In genomic region chr12:111438850-111439249, GRCm38 (mm10) we compare ENCODE assay signal across 24 mouse cellular contexts. TPM values are rescaled to one million over a fixed set of nuclear protein-coding genes. Genes with fewer than 3 reads are reported as not detected.
DNase-seq lines count a peak whose midpoint lies in the region; ATAC-seq and TF ChIP-seq lines count a peak whose summit lies in the region.
"Had no signal": no experiment of that assay in that cellular context is flagged by ENCODE, and none has a peak within 500 bp of the region (broad histone marks: within the 10 kb centered on the region; RNA-seq: fewer than 3 reads in every experiment).

No protein-coding gene starts in this region.

- no peak for TF ChIP-seq POLR2A in bone marrow macrophage, adult 2 months (IDR thresholded peaks at IDR 0.05; ENCODE audit: borderline replicate concordance, low read depth, low read length)
- TF ChIP-seq POLR2A in small intestine, adult 2 months (IDR thresholded peaks at IDR 0.05; ENCODE audit: low read depth, low read length), result no peak

- no peak overlapping the region for H3K4me2 ChIP-seq in intestine, embryonic 16.5 days (ENCODE audit: low read depth, low read length)
- H3K4me2 ChIP-seq in liver, embryonic 16.5 days (ENCODE audit: low read depth, low read length), result no peak overlapping the region
- H3K4me2 ChIP-seq: forebrain, embryonic 13.5 days; heart, embryonic 13.5 days; hindbrain, embryonic 15.5 days had no signal

- H3K27me3 ChIP-seq in intestine, embryonic 16.5 days (replicated peaks; ENCODE audit: control insufficient read depth, insufficient read depth, low read length), result peaks cover 30% of the 10 kb centered on the region
- no peaks in the 10 kb centered on the region for H3K27me3 ChIP-seq in liver, embryonic 16.5 days (ENCODE audit: control insufficient read depth, insufficient read depth, low read depth, low read length)
- H3K27me3 ChIP-seq in small intestine, adult 2 months (ENCODE audit: control insufficient read depth, insufficient read depth, low read length), result peaks cover 15% of the 10 kb centered on the region; the same call in 1 of the 2 replicates

- no peak overlapping the region for H3K4me3 ChIP-seq in bone marrow macrophage, adult 2 months (ENCODE audit: insufficient read depth, low read length)
- H3K4me3 ChIP-seq in intestine, embryonic 16.5 days (ENCODE audit: low read length), result no peak overlapping the region
- H3K4me3 ChIP-seq in liver, embryonic 16.5 days (ENCODE audit: low read depth, low read length), result no peak overlapping the region
- H3K4me3 ChIP-seq in small intestine, adult 2 months (ENCODE audit: low read depth, low read length), result no peak overlapping the region
- H3K4me3 ChIP-seq in gastrocnemius, adult 2 months, result no peak overlapping the region
- H3K4me3 ChIP-seq: forebrain, embryonic 13.5 days; heart, embryonic 13.5 days; hindbrain, embryonic 15.5 days had no signal

- 69% methylated on average over 6 of the region's 6 CpGs for whole genome bisulfite sequencing in intestine, embryonic 16.5 days
- WGBS in liver, embryonic 16.5 days (ENCODE audit: insufficient replicate concordance), result 60% methylated on average over 6 of the region's 6 CpGs
- 41% methylated on average over 6 of the region's 6 CpGs for WGBS in small intestine, adult 2 months

- no peak overlapping the region for H3K9ac ChIP-seq in intestine, embryonic 16.5 days (ENCODE audit: low read depth, low read length)
- H3K9ac ChIP-seq in liver, embryonic 16.5 days (ENCODE audit: low read depth, low read length), result no peak overlapping the region
- H3K9ac ChIP-seq: forebrain, embryonic 13.5 days; forebrain, postnatal 0 days; heart, embryonic 13.5 days; hindbrain, embryonic 15.5 days had no signal

- no peaks in the 10 kb centered on the region for H3K36me3 ChIP-seq in intestine, embryonic 16.5 days (ENCODE audit: control insufficient read depth, insufficient read depth, low read length)
- no peaks in the 10 kb centered on the region for H3K36me3 ChIP-seq in liver, embryonic 16.5 days (ENCODE audit: control insufficient read depth, insufficient read depth)
- H3K36me3 ChIP-seq in small intestine, adult 2 months (ENCODE audit: control insufficient read depth, insufficient read depth, low read length), result no peaks in the 10 kb centered on the region
- H3K36me3 ChIP-seq: heart, embryonic 13.5 days; hindbrain, embryonic 15.5 days had no signal

- peak; percentile 73 for ATAC-seq in intestine, embryonic 16.5 days
- ATAC-seq in liver, embryonic 16.5 days (ENCODE audit: low read depth), result no peak
- ATAC-seq: CD4-positive, CD25-positive, alpha-beta regulatory T cell, adult 4 months; forebrain, embryonic 13.5 days; forebrain, postnatal 0 days had no signal

- no peak for TF ChIP-seq CTCF in bone marrow macrophage, adult 2 months (IDR thresholded peaks at IDR 0.05; ENCODE audit: low read depth, low read length)
- TF ChIP-seq CTCF in small intestine, adult 2 months (IDR thresholded peaks at IDR 0.05; ENCODE audit: extremely low read depth, insufficient read length, insufficient replicate concordance, low read depth, low read length), result no peak
- TF ChIP-seq CTCF in gastrocnemius, adult 2 months (IDR thresholded peaks at IDR 0.05), result no peak

- H3K9me3 ChIP-seq in intestine, embryonic 16.5 days (ENCODE audit: control insufficient read depth, low read length), result no peaks in the 10 kb centered on the region
- H3K9me3 ChIP-seq in liver, embryonic 16.5 days (replicated peaks; ENCODE audit: control insufficient read depth, low read length), result no peaks in the 10 kb centered on the region
- H3K9me3 ChIP-seq: forebrain, embryonic 13.5 days; heart, embryonic 13.5 days; hindbrain, embryonic 15.5 days had no signal

- peaks cover 66% of the 10 kb centered on the region for H3K4me1 ChIP-seq in bone marrow macrophage, adult 2 months (ENCODE audit: control insufficient read depth, insufficient read depth, low read length)
- peaks cover 36% of the 10 kb centered on the region for H3K4me1 ChIP-seq in intestine, embryonic 16.5 days (ENCODE audit: control insufficient read depth, insufficient read depth, low read length)
- peaks cover 70% of the 10 kb centered on the region for H3K4me1 ChIP-seq in liver, embryonic 16.5 days (ENCODE audit: control insufficient read depth, low read depth, low read length)
- H3K4me1 ChIP-seq in small intestine, adult 2 months (ENCODE audit: control insufficient read depth, insufficient read depth, insufficient read length, low read length), result peaks cover 42% of the 10 kb centered on the region

- H3K27ac ChIP-seq in bone marrow macrophage, adult 2 months (ENCODE audit: insufficient read depth, low read depth, low read length), result peak overlapping the region; percentile 85
- peak overlapping the region; percentile 45; the same call in 1 of the 2 replicates for H3K27ac ChIP-seq in intestine, embryonic 16.5 days (ENCODE audit: low read length)
- H3K27ac ChIP-seq in liver, embryonic 16.5 days (ENCODE audit: low read length), result peak overlapping the region; percentile 66
- peak overlapping the region; percentile 80 for H3K27ac ChIP-seq in small intestine, adult 2 months (ENCODE audit: insufficient read depth, low read depth, low read length)
- H3K27ac ChIP-seq in gastrocnemius, adult 2 months, result no peak overlapping the region
- H3K27ac ChIP-seq: forebrain, embryonic 13.5 days; heart, embryonic 13.5 days; hindbrain, embryonic 15.5 days had no signal

- intact Hi-C loops in gastrocnemius, adult 2 months (cut with DNase I), result no loop called here
- intact Hi-C loops in left cerebral cortex, postnatal 25 days (cut with DNase I), result no loop called here

- DNase-seq in gastrocnemius, adult 2 months, result no peak
- no peak for DNase-seq in cerebellum, postnatal 4 days (ENCODE audit: low spot score in 2 of 2)
- DNase-seq in left cerebral cortex, postnatal 25 days (ENCODE audit: low spot score in 2 of 2), result no peak
- DNase-seq: adrenal gland, adult 8-10 months; adrenal gland, postnatal 36 days; cerebellum, adult 11 months; cerebellum, adult 8-10 months; cerebellum, postnatal 14 days; forebrain, postnatal 0 days; gastrocnemius, postnatal 36 days; heart, adult 11 months; heart, postnatal 36 days had no signal

RNA-seq across cellular contexts. Expression of gene Tnfaip2, which starts 3.4 kb away (rescaled TPM):
- polyA plus RNA-seq in bone marrow macrophage, adult 2 months (2012; ENCODE audit: insufficient read depth, insufficient read length, missing spikeins), result 300 and 304 TPM in 2 replicates
- 2.7 and 3.5 TPM in 2 replicates for polyA plus RNA-seq in intestine, embryonic 16.5 days (2015; fragmentation: Nextera tagmentation; extraction: Ambion mirVana)
- polyA plus RNA-seq in liver, embryonic 16.5 days (2015; fragmentation: Nextera tagmentation; extraction: Ambion mirVana), result 71.9 and 77.2 TPM in 2 replicates
- polyA plus RNA-seq in small intestine, adult 2 months (2012; rRNA removed), result 10.2 and 16.4 TPM in 2 replicates
- 10 to 100 TPM; 29.1 to 54.8 TPM for total RNA-seq in gastrocnemius, adult 2 months (2021)
- under 1 TPM; 0.53 to 0.66 TPM for total RNA-seq in left cerebral cortex, postnatal 25 days (2021)
- polyA plus RNA-seq: CD4-positive, CD25-positive, alpha-beta regulatory T cell, adult 4 months had no signal

RNA-seq across cellular contexts. Expression of gene Exoc3l4, which starts 22.0 kb away (rescaled TPM):
- polyA plus RNA-seq in bone marrow macrophage, adult 2 months (2012; ENCODE audit: insufficient read depth, insufficient read length, missing spikeins), result 7.8 and 8.0 TPM in 2 replicates
- polyA plus RNA-seq in intestine, embryonic 16.5 days (2015; fragmentation: Nextera tagmentation; extraction: Ambion mirVana), result 20.4 and 29.1 TPM in 2 replicates
- polyA plus RNA-seq in liver, embryonic 16.5 days (2015; fragmentation: Nextera tagmentation; extraction: Ambion mirVana), result 23.4 and 28.5 TPM in 2 replicates
- 356 and 552 TPM in 2 replicates for polyA plus RNA-seq in small intestine, adult 2 months (2012; rRNA removed)
- total RNA-seq in gastrocnemius, adult 2 months (2021), result 1 to 10 TPM in 1 of 2 experiments, under 1 TPM in 1; 0.56 to 1.5 TPM
- 1 to 10 TPM in 1 of 2 experiments, under 1 TPM in 1; 0.85 to 1.3 TPM for total RNA-seq in left cerebral cortex, postnatal 25 days (2021)
- polyA plus RNA-seq: CD4-positive, CD25-positive, alpha-beta regulatory T cell, adult 4 months; G1E had no signal

RNA-seq across cellular contexts. Expression of gene Lbhd2, which starts 32.2 kb away (rescaled TPM):
- polyA plus RNA-seq in bone marrow macrophage, adult 2 months (2012; ENCODE audit: insufficient read depth, insufficient read length, missing spikeins), result not detected in 2 replicates
- 1.2 TPM in 2 replicates for polyA plus RNA-seq in intestine, embryonic 16.5 days (2015; fragmentation: Nextera tagmentation; extraction: Ambion mirVana)
- polyA plus RNA-seq in liver, embryonic 16.5 days (2015; fragmentation: Nextera tagmentation; extraction: Ambion mirVana), result not detected in 2 replicates
- not detected in 2 replicates for polyA plus RNA-seq in small intestine, adult 2 months (2012; rRNA removed)
- total RNA-seq in gastrocnemius, adult 2 months (2021), result not detected
- total RNA-seq in left cerebral cortex, postnatal 25 days (2021), result 1 to 10 TPM; 1.5 to 2.5 TPM
- total RNA-seq: G1E; gastrocnemius, adult 18-20 months; gastrocnemius, postnatal 36 days; heart, postnatal 36 days had no signal
- polyA plus RNA-seq: CD4-positive, CD25-positive, alpha-beta regulatory T cell, adult 4 months; G1E; heart, postnatal 0 days; hindbrain, embryonic 11.5 days had no signal

RNA-seq across cellular contexts. Expression of gene Gm266, which starts 46.8 kb away (rescaled TPM):
- polyA plus RNA-seq in bone marrow macrophage, adult 2 months (2012; ENCODE audit: insufficient read depth, insufficient read length, missing spikeins), result not detected in 2 replicates
- 11.7 and 12.2 TPM in 2 replicates for polyA plus RNA-seq in intestine, embryonic 16.5 days (2015; fragmentation: Nextera tagmentation; extraction: Ambion mirVana)
- 0.46 and 0.52 TPM in 2 replicates for polyA plus RNA-seq in liver, embryonic 16.5 days (2015; fragmentation: Nextera tagmentation; extraction: Ambion mirVana)
- polyA plus RNA-seq in small intestine, adult 2 months (2012; rRNA removed), result 0.43 and 0.53 TPM in 2 replicates
- under 1 TPM; 0.20 to 0.33 TPM for total RNA-seq in gastrocnemius, adult 2 months (2021)
- total RNA-seq in left cerebral cortex, postnatal 25 days (2021), result 1 to 10 TPM; 3.2 to 4.5 TPM
- total RNA-seq: adrenal gland, adult 8-10 months had no signal
- polyA plus RNA-seq: CD4-positive, CD25-positive, alpha-beta regulatory T cell, adult 4 months; G1E had no signal

Comparison
In these comparisons a context has a peak if more than half of its experiments do, and no peak if none do; other contexts are left out.
1. RNA of gene Exoc3l4, which starts 22.0 kb away (polyA plus RNA-seq): 356 to 552 TPM in small intestine, adult 2 months; 23.4 to 28.5 TPM in liver, embryonic 16.5 days, 20.4 to 29.1 TPM in intestine, embryonic 16.5 days and 7.8 to 8.0 TPM in bone marrow macrophage, adult 2 months; every median in the first group is over 10 times any median in the second.